Mouse (Mus musculus): ENCODE measurements around the gene Nutm1. TPM values are rescaled to one million over a fixed set of nuclear protein-coding genes. Genes with fewer than 3 reads are reported as not detected.
"Not testable (repeated sequence)": the region's sequence is repeated elsewhere in the genome, so short reads cannot be mapped to it uniquely, and the experiment has no call there.

Nutm1 gene
- total RNA-seq, 1 experiment: not detected

DNA sequence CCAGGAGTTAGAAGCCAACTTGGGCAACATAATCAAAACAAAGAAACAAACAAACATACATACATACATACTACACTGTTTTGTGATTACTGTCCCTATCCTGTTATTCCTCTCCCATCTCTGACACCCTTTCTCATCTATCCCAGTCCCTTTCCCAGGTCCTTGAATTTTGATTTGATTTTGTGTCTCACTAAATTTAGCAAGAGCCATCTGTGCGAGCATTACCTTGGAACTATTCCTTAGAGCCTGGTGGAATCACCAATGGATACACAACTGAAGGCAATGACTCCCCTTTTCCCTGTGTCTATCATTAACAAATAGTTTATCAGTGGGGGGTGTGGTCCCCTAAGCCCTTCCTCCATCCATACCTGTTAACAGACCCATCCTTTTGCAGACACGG is 33.7 kb upstream of the Nutm1 start:
- no peak for DNase-seq (ENCODE audit: low read depth, low spot score)
- no peak overlapping the region for H3K4me3 ChIP-seq (ENCODE audit: insufficient read depth in 1 of 2, low read depth in 1 of 2, low read length in 2 of 2, poor library complexity in 1 of 2, severe bottlenecking in 1 of 2)
- H3K9me3 ChIP-seq (ENCODE audit: control insufficient read depth, insufficient read depth, low read depth, low read length): no peaks in the 10 kb centered on the region
- in situ Hi-C loops (cut with MboI; ENCODE audit: low sequenced_read_pairs in 2 of 2, unreplicated experiment in 2 of 2): no loop called here
- TF ChIP-seq ZC3H11A (IDR thresholded peaks at IDR 0.05; ENCODE audit: borderline replicate concordance, low read depth, low read length) (no peak), ZNF384 (IDR thresholded peaks at IDR 0.05; ENCODE audit: low read depth, low read length) (no peak), CHD2 (IDR thresholded peaks at IDR 0.05; ENCODE audit: low read depth, low read length) (no peak), HCFC1 (IDR thresholded peaks at IDR 0.05; ENCODE audit: borderline replicate concordance, insufficient read depth, low read length) (no peak), MAFK (IDR thresholded peaks at IDR 0.05; ENCODE audit: insufficient read depth, low read depth, low read length) (no peak)
- no peaks in the 10 kb centered on the region for H3K36me3 ChIP-seq (ENCODE audit: control insufficient read depth, insufficient read depth, low read length, poor library complexity, severe bottlenecking)
- H3K27ac ChIP-seq (ENCODE audit: insufficient read depth, low read depth, low read length, poor library complexity, severe bottlenecking): no peak overlapping the region
- H3K4me1 ChIP-seq (ENCODE audit: control insufficient read depth in 2 of 2, insufficient read depth in 2 of 2, low read length in 2 of 2, poor library complexity in 1 of 2): no peaks in the 10 kb centered on the region
- H3K9ac ChIP-seq (ENCODE audit: insufficient read depth, low read depth, low read length, poor library complexity, severe bottlenecking): no peak overlapping the region

DNA sequence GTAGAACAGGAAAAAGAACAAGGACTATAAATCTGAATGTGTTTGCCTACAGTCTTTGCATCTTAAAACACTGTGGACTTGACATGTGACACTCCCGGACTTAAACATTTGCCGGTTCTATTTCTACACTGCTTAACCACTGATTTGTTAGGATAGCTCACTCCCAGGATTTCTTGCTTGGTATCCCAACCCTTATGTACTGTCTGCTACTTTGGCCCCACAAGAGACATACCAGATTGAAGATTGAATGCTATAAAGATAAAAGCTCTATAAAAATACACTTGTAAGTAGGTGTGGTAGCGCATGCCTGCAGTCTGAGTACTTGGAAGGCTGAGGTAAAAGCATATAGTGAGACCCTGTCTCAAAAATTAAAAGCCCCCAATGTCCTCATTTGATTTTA is 30.4 kb upstream of the Nutm1 start:
- no peak for DNase-seq (ENCODE audit: low read depth, low spot score)
- TF ChIP-seq CHD2 (IDR thresholded peaks at IDR 0.05; ENCODE audit: low read depth, low read length): no peak
- no peak for TF ChIP-seq ZC3H11A (IDR thresholded peaks at IDR 0.05; ENCODE audit: borderline replicate concordance, low read depth, low read length)
- TF ChIP-seq ZNF384 (IDR thresholded peaks at IDR 0.05; ENCODE audit: low read depth, low read length): no peak
- TF ChIP-seq MAFK (IDR thresholded peaks at IDR 0.05; ENCODE audit: insufficient read depth, low read depth, low read length): no peak
- no peak for TF ChIP-seq HCFC1 (IDR thresholded peaks at IDR 0.05; ENCODE audit: borderline replicate concordance, insufficient read depth, low read length)
- Histone ChIP-seq H3K4me3 (ENCODE audit: insufficient read depth in 1 of 2, low read depth in 1 of 2, low read length in 2 of 2, poor library complexity in 1 of 2, severe bottlenecking in 1 of 2) (no peak overlapping the region), H3K9ac (ENCODE audit: insufficient read depth, low read depth, low read length, poor library complexity, severe bottlenecking) (no peak overlapping the region), H3K4me1 (ENCODE audit: control insufficient read depth in 2 of 2, insufficient read depth in 2 of 2, low read length in 2 of 2, poor library complexity in 1 of 2) (no peaks in the 10 kb centered on the region), H3K27ac (ENCODE audit: insufficient read depth, low read depth, low read length, poor library complexity, severe bottlenecking) (no peak overlapping the region), H3K9me3 (ENCODE audit: control insufficient read depth, insufficient read depth, low read depth, low read length) (no peaks in the 10 kb centered on the region), H3K36me3 (ENCODE audit: control insufficient read depth, insufficient read depth, low read length, poor library complexity, severe bottlenecking) (no peaks in the 10 kb centered on the region)
- in situ Hi-C loops (cut with MboI; ENCODE audit: low sequenced_read_pairs in 2 of 2, unreplicated experiment in 2 of 2): no loop called here

DNA sequence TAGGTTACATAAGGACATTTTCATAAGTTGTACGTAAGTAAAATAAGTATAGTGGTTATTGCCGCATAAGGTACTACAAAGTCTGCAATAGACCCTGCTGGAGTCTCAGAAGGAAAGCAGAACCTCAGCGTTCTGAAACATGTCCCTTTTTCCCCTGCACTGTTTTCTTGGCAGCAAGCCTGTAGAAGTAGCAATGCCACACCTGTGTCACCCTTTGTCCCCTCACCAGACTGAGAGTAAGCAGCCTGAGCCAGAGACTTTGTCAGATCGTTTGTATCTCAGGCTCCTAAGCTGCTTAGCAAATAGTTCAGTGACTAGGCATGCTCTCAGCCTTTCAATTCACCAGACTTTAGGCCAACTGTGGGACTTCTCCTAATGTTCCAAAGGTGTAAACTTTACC is 28.0 kb upstream of the Nutm1 start:
- peaks cover 0 to 5% of the 10 kb centered on the region in 2 experiments; a peak in 1 of 4 replicates for H3K4me1 ChIP-seq (ENCODE audit: control insufficient read depth in 2 of 2, insufficient read depth in 2 of 2, low read length in 2 of 2, poor library complexity in 1 of 2)
- in situ Hi-C loops (cut with MboI; ENCODE audit: low sequenced_read_pairs in 2 of 2, unreplicated experiment in 2 of 2): no loop called here

DNA sequence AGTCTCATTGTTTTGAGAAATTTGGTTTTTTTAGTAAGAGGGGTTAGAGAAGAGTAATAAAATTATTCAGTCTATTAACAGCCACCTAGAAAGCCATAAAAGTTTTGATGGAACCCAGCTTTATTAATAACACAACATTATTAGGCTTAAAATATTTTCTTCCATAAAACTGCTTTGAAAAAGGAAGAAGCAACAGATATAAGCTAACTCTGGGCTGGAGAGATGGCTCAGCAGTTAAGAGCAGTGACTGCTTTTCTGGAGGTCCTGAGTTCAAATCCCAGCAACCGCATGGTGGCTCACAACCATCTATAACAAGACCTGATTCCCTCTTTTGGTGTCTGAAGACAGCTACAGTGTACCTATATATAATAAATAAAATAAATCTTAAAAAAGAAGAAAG is 27.0 kb upstream of the Nutm1 start:
- H3K36me3 ChIP-seq (ENCODE audit: control insufficient read depth, insufficient read depth, low read length, poor library complexity, severe bottlenecking); DNase-seq (ENCODE audit: low read depth, low spot score); H3K4me1 ChIP-seq (ENCODE audit: control insufficient read depth in 2 of 2, insufficient read depth in 2 of 2, low read length in 2 of 2, poor library complexity in 1 of 2); H3K9ac ChIP-seq (ENCODE audit: insufficient read depth, low read depth, low read length, poor library complexity, severe bottlenecking); H3K9me3 ChIP-seq (ENCODE audit: control insufficient read depth, insufficient read depth, low read depth, low read length); in situ Hi-C loops (cut with MboI; ENCODE audit: low sequenced_read_pairs in 2 of 2, unreplicated experiment in 2 of 2); H3K4me3 ChIP-seq (ENCODE audit: insufficient read depth in 1 of 2, low read depth in 1 of 2, low read length in 2 of 2, poor library complexity in 1 of 2, severe bottlenecking in 1 of 2); H3K27ac ChIP-seq (ENCODE audit: insufficient read depth, low read depth, low read length, poor library complexity, severe bottlenecking): not testable (repeated sequence)

More for the DNA sequence above, 28.0 kb upstream of the Nutm1 start:
- no peaks in the 10 kb centered on the region for H3K9me3 ChIP-seq (ENCODE audit: control insufficient read depth, insufficient read depth, low read depth, low read length)
- TF ChIP-seq MAFK (IDR thresholded peaks at IDR 0.05; ENCODE audit: insufficient read depth, low read depth, low read length): no peak
- no peak for TF ChIP-seq HCFC1 (IDR thresholded peaks at IDR 0.05; ENCODE audit: borderline replicate concordance, insufficient read depth, low read length)
- no peak for TF ChIP-seq ZNF384 (IDR thresholded peaks at IDR 0.05; ENCODE audit: low read depth, low read length)
- no peak for TF ChIP-seq ZC3H11A (IDR thresholded peaks at IDR 0.05; ENCODE audit: borderline replicate concordance, low read depth, low read length)
- no peak for TF ChIP-seq CHD2 (IDR thresholded peaks at IDR 0.05; ENCODE audit: low read depth, low read length)
- H3K9ac ChIP-seq (ENCODE audit: insufficient read depth, low read depth, low read length, poor library complexity, severe bottlenecking): no peak overlapping the region
- H3K4me3 ChIP-seq (ENCODE audit: insufficient read depth in 1 of 2, low read depth in 1 of 2, low read length in 2 of 2, poor library complexity in 1 of 2, severe bottlenecking in 1 of 2): no peak overlapping the region
- no peaks in the 10 kb centered on the region for H3K36me3 ChIP-seq (ENCODE audit: control insufficient read depth, insufficient read depth, low read length, poor library complexity, severe bottlenecking)
- no peak overlapping the region for H3K27ac ChIP-seq (ENCODE audit: insufficient read depth, low read depth, low read length, poor library complexity, severe bottlenecking)
- no peak for DNase-seq (ENCODE audit: low read depth, low spot score)

DNA sequence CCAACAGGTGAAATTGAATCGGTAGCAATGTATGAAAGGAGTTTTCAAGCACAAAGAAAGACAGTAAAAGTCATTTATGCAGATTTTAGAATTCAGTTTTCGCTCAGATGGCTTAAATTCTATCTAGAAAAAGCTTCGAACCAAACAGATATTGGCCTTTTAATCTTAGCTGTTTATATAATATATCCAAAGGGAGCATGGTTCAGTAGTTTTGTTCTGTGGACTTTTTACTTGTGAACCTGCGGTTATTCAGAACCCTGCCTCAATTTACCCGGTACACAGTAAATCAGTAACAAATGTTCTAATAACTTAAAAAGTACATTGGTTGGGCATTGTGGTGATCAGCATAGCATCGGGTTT is 25.9 kb upstream of the Nutm1 start:
- H3K9me3 ChIP-seq (ENCODE audit: control insufficient read depth, insufficient read depth, low read depth, low read length): no peaks in the 10 kb centered on the region
- no peaks in the 10 kb centered on the region for H3K36me3 ChIP-seq (ENCODE audit: control insufficient read depth, insufficient read depth, low read length, poor library complexity, severe bottlenecking)
- in situ Hi-C loops (cut with MboI; ENCODE audit: low sequenced_read_pairs in 2 of 2, unreplicated experiment in 2 of 2): no loop called here
- H3K9ac ChIP-seq (ENCODE audit: insufficient read depth, low read depth, low read length, poor library complexity, severe bottlenecking): no peak overlapping the region
- peaks cover 0 to 5% of the 10 kb centered on the region in 2 experiments; a peak in 1 of 4 replicates for H3K4me1 ChIP-seq (ENCODE audit: control insufficient read depth in 2 of 2, insufficient read depth in 2 of 2, low read length in 2 of 2, poor library complexity in 1 of 2)
- DNase-seq (ENCODE audit: low read depth, low spot score): no peak
- peak overlapping the region; percentile 71 to 88; a peak in 3 of 4 replicates for H3K4me3 ChIP-seq (ENCODE audit: insufficient read depth in 1 of 2, low read depth in 1 of 2, low read length in 2 of 2, poor library complexity in 1 of 2, severe bottlenecking in 1 of 2)
- H3K27ac ChIP-seq (ENCODE audit: insufficient read depth, low read depth, low read length, poor library complexity, severe bottlenecking): no peak overlapping the region
- TF ChIP-seq MAFK (IDR thresholded peaks at IDR 0.05; ENCODE audit: insufficient read depth, low read depth, low read length): no peak
- no peak for TF ChIP-seq HCFC1 (IDR thresholded peaks at IDR 0.05; ENCODE audit: borderline replicate concordance, insufficient read depth, low read length)
- no peak for TF ChIP-seq ZNF384 (IDR thresholded peaks at IDR 0.05; ENCODE audit: low read depth, low read length)
- TF ChIP-seq ZC3H11A (IDR thresholded peaks at IDR 0.05; ENCODE audit: borderline replicate concordance, low read depth, low read length): no peak
- TF ChIP-seq CHD2 (IDR thresholded peaks at IDR 0.05; ENCODE audit: low read depth, low read length): no peak
